Mouse (Mus musculus) CH12.LX (cell line): Measurements from ENCODE around the gene Ptpn4. TPM values are rescaled to one million over a fixed set of nuclear protein-coding genes. Genes with fewer than 3 reads are reported as not detected.

Experiments
- DNase-seq: peaks from one replicate; pipeline ENCODE4 v3.0.0-alpha.2; 2013; ENCODE audit errors: extremely low read depth
- H3K27ac ChIP-seq: 2 replicates; pipeline ENCODE4 v1.5.1; 2012; ENCODE audit warnings: low read depth, mild to moderate bottlenecking, control low read depth, moderate library complexity; ENCODE audit not compliant: insufficient read depth
- H3K27me3 ChIP-seq: replicated peaks from 2 replicates; pipeline ENCODE3; 2012; ENCODE audit warnings: inconsistent platforms
- H3K36me3 ChIP-seq, 2 experiments: replicated peaks in 1 of 2; 2 replicates each; pipeline versions ENCODE3 to v1.6.1; 2012; ENCODE audit warnings: inconsistent platforms in 1 of 2, low read length in 1 of 2, mild to moderate bottlenecking in 1 of 2, mixed read lengths in 1 of 2, moderate library complexity in 1 of 2; ENCODE audit not compliant: control insufficient read depth in 1 of 2, insufficient read depth in 1 of 2
- H3K4me1 ChIP-seq, 2 experiments: 2 replicates each; pipeline ENCODE4 v1.6.1; 2012; ENCODE audit warnings: inconsistent platforms in 1 of 2, moderate library complexity in 1 of 2; ENCODE audit not compliant: insufficient read depth in 2 of 2, control insufficient read depth in 1 of 2
- H3K4me2 ChIP-seq: 2 replicates; pipeline ENCODE4 v1.6.1; 2012; ENCODE audit warnings: low read depth, mild to moderate bottlenecking, control low read depth; ENCODE audit not compliant: poor library complexity, insufficient read depth, severe bottlenecking
- H3K4me3 ChIP-seq, 3 experiments: fragments of 150-350 bp in 1 of 3; sonication (generic) in 1 of 3; replicated peaks in 1 of 3; 2 replicates each; pipeline versions ENCODE3 to v1.5.1; 2011 to 2012; ENCODE audit warnings: low read depth in 2 of 3, low read length in 2 of 3, mild to moderate bottlenecking in 2 of 3, moderate library complexity in 2 of 3, control low read depth in 1 of 3, improper control_type of control experiment in 1 of 3, inconsistent platforms in 1 of 3, mixed read lengths in 1 of 3; ENCODE audit not compliant: poor library complexity in 1 of 3
- H3K79me2 ChIP-seq: replicated peaks from 2 replicates; pipeline ENCODE4 v1.6.1; 2012; ENCODE audit warnings: mild to moderate bottlenecking, moderate library complexity; ENCODE audit not compliant: control insufficient read depth, poor library complexity, insufficient read depth, severe bottlenecking; ENCODE audit errors: extremely low read depth
- H3K9ac ChIP-seq: 2 replicates; pipeline ENCODE4 v1.6.1; 2012; ENCODE audit warnings: low read depth, mild to moderate bottlenecking, control low read depth, moderate library complexity; ENCODE audit not compliant: insufficient read depth
- H3K9me3 ChIP-seq: replicated peaks from 2 replicates; pipeline ENCODE3; 2012; ENCODE audit warnings: low read length, inconsistent platforms, mixed read lengths
- GABPA ChIP-seq: IDR thresholded peaks from 2 replicates; pipeline ENCODE4 v1.6.1; 2012; ENCODE audit warnings: low read depth, low read length, improper control_type of control experiment, inconsistent platforms; ENCODE audit not compliant: insufficient replicate concordance
- JUN ChIP-seq: IDR thresholded peaks from 2 replicates; pipeline ENCODE4 v1.6.1; 2011; ENCODE audit warnings: low read depth, mild to moderate bottlenecking, low read length, improper control_type of control experiment, moderate library complexity; ENCODE audit not compliant: insufficient read depth
- MAFK ChIP-seq: IDR thresholded peaks from 2 replicates; pipeline ENCODE4 v1.6.1; 2011; ENCODE audit warnings: low read length, improper control_type of control experiment; ENCODE audit not compliant: insufficient replicate concordance
- MAX ChIP-seq: IDR thresholded peaks from 2 replicates; pipeline ENCODE4 v1.6.1; 2011; ENCODE audit warnings: low read length, improper control_type of control experiment
- MAZ ChIP-seq: IDR thresholded peaks from 2 replicates; pipeline ENCODE4 v1.6.1; 2012; ENCODE audit warnings: low read depth, mild to moderate bottlenecking, inconsistent platforms, low read length, improper control_type of control experiment, moderate library complexity
- MYC ChIP-seq: IDR thresholded peaks from 2 replicates; pipeline ENCODE4 v1.6.1; 2011; ENCODE audit warnings: low read depth, mild to moderate bottlenecking, improper control_type of control experiment, low read length
- NELFE ChIP-seq: IDR thresholded peaks from 2 replicates; pipeline ENCODE4 v1.6.1; 2011; ENCODE audit warnings: low read depth, low read length, improper control_type of control experiment
- NRF1 ChIP-seq: IDR thresholded peaks from 2 replicates; pipeline ENCODE4 v1.6.1; 2014; ENCODE audit warnings: low read depth, mild to moderate bottlenecking, inconsistent platforms, low read length, improper control_type of control experiment, moderate library complexity
- PAX5 ChIP-seq: IDR thresholded peaks from 2 replicates; pipeline ENCODE4 v1.6.1; 2012; ENCODE audit warnings: low read length, inconsistent platforms, mixed read lengths
- RAD21 ChIP-seq: IDR thresholded peaks from 2 replicates; pipeline ENCODE4 v1.6.1; 2011; ENCODE audit warnings: low read depth, mild to moderate bottlenecking, low read length, improper control_type of control experiment, moderate library complexity
- RCOR1 ChIP-seq: conservative IDR thresholded peaks from 2 replicates; pipeline ENCODE4 v1.6.1; 2012; ENCODE audit warnings: low read depth, mild to moderate bottlenecking, inconsistent platforms, low read length, improper control_type of control experiment
- SMC3 ChIP-seq: IDR thresholded peaks from 2 replicates; pipeline ENCODE4 v1.6.1; 2011; ENCODE audit warnings: low read depth, low read length, improper control_type of control experiment
- UBTF ChIP-seq: IDR thresholded peaks from 2 replicates; pipeline ENCODE4 v1.6.1; 2012; ENCODE audit warnings: low read depth, mild to moderate bottlenecking, inconsistent platforms, low read length, improper control_type of control experiment, moderate library complexity
- USF1 ChIP-seq: IDR thresholded peaks from 2 replicates; pipeline ENCODE4 v1.6.1; 2014; ENCODE audit warnings: low read depth, mild to moderate bottlenecking, inconsistent platforms, low read length, improper control_type of control experiment
- ZC3H11A ChIP-seq: IDR thresholded peaks from 2 replicates; pipeline ENCODE4 v1.6.1; 2012; ENCODE audit warnings: low read depth, mild to moderate bottlenecking, inconsistent platforms, low read length, improper control_type of control experiment
- ZKSCAN1 ChIP-seq: IDR thresholded peaks from 2 replicates; pipeline ENCODE4 v1.6.1; 2012; ENCODE audit warnings: low read depth, inconsistent platforms, low read length, improper control_type of control experiment, borderline replicate concordance
- ZMIZ1 ChIP-seq: IDR thresholded peaks from 2 replicates; pipeline ENCODE4 v1.6.1; 2012; ENCODE audit warnings: low read depth, mild to moderate bottlenecking, inconsistent platforms, low read length, improper control_type of control experiment
- dilution Hi-C: fragments of 300-500 bp; cut with MboI; formaldehyde crosslinking; loops from 2 replicates; pipeline ENCODE4 v1.14.3; 2020; ENCODE audit warnings: low sequenced_read_pairs; ENCODE audit not compliant: extremely low pct_unique_long_range_greater_than_20kb, extremely low pct_ligation_motif_present
- in situ Hi-C: fragments of 300-500 bp; cut with MboI; formaldehyde crosslinking; loops from 3 replicates; pipeline ENCODE4 v1.14.3; 2019; ENCODE audit warnings: low sequenced_read_pairs, low pct_ligation_motif_present, low pct_unique_long_range_greater_than_20kb, mixed read lengths
- polyA plus RNA-seq: library from polyadenylated mRNA; unstranded; fragments of >175 nt; gene quantifications from 2 replicates; pipeline ENCODE4 v1.2.1, GENCODE M21; 2012; ENCODE audit warnings: low read depth; ENCODE audit not compliant: insufficient read length
- total RNA-seq, 2 experiments: library from RNA; depleted of rRNA; stranded (reverse); fragments of 300-350 nt in 1 of 2; fragments of >200 nt in 1 of 2; gene quantifications; 2 replicates each; pipeline ENCODE4 v1.2.3; 2012 to 2014

Ptpn4 gene
- total and polyA plus RNA-seq, 3 experiments: 8.5 to 14.1 (median 8.5) TPM

DNA sequence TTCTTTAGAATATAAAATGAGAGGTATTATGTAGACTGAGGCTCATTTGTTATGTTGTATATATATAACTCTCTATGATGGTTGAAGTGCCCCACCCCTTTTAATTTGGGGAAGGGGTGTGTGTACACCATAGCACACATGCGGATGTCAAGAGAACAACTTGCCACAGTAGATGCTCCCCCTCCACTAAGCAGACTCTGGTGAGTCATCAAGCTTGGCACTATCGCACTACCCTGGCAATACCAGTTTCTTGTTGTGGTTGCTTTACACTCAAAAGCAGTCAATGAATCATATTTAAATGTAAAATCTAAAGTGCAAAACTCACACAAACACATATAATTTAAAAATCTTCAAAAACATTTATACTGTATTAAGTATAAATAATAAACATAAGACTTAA, 31.4 kb downstream of the Ptpn4 start:
- Histone ChIP-seq H3K4me2 (no peak overlapping the region), H3K9ac (no peak overlapping the region), H3K27ac (no peak overlapping the region), H3K4me1 (peaks cover 0 to 11% of the 10 kb centered on the region in 2 experiments; a peak in 1 of 4 replicates), H3K36me3 (peaks cover 2 to 10% of the 10 kb centered on the region in 2 experiments), H3K9me3 (no peaks in the 10 kb centered on the region), H3K27me3 (no peaks in the 10 kb centered on the region), H3K4me3 (no peak overlapping the region), H3K79me2 (peaks cover 7% of the 10 kb centered on the region)
- TF ChIP-seq ZMIZ1 (no peak), RCOR1 (no peak), ZC3H11A (no peak), RAD21 (no peak), NRF1 (no peak), GABPA (no peak), USF1 (no peak)
- in situ Hi-C loops (no loop called here), dilution Hi-C loops (no loop called here)
- DNase-seq: no peak

DNA sequence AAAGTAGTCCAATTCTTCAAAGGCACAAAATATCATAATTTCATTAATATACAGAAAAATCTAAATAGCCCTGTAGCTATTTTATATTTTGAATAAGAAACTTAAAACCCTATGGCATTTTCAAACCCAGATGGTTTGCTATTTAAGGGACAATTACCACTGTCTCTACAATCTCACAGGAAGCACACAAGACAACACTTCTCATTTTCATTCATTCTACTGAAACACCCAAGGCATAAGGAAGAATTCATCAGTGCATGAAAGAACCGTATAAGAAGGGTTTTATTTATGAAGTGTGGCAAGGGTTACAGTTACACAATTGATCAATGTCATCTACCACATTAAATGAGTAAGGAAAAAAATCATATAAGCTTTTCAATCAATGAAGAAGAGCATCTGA, 32.8 kb downstream of the Ptpn4 start:
- no peak for DNase-seq
- H3K9me3 ChIP-seq: no peaks in the 10 kb centered on the region
- TF ChIP-seq GABPA (no peak), PAX5 (no peak)
- H3K9ac ChIP-seq: no peak overlapping the region
- dilution Hi-C loops: no loop called here
- peaks cover 2 to 13% of the 10 kb centered on the region in 2 experiments for H3K36me3 ChIP-seq
- no peaks in the 10 kb centered on the region for H3K27me3 ChIP-seq
- H3K4me3 ChIP-seq: no peak overlapping the region
- no peak overlapping the region for H3K4me2 ChIP-seq
- H3K79me2 ChIP-seq: peaks cover 7% of the 10 kb centered on the region
- in situ Hi-C loops: no loop called here
- peaks cover 0 to 11% of the 10 kb centered on the region in 2 experiments; a peak in 1 of 4 replicates for H3K4me1 ChIP-seq
- no peak overlapping the region for H3K27ac ChIP-seq

DNA sequence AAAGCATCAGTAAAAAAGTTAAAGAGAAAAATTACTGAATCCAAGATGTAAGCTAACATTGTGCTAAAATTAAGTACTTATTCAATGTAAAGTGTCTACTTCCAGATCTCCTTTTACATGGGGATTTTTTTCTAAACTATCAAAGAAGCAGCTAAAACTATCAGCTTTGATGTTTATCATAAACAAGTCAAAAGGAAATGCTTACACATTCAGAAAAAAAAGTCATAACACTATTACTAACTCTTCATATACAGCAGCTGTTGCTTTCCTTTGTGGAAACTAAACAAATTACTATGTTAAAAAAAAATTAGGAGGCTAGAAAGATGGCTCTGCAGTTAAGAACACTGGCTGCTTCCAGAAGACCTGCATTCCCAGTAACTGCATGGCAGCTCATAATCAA, 42.2 kb downstream of the Ptpn4 start:
- H3K79me2 ChIP-seq: no peaks in the 10 kb centered on the region
- dilution Hi-C loops: no loop called here
- H3K36me3 ChIP-seq: peaks cover 0 to 31% of the 10 kb centered on the region in 2 experiments
- H3K9ac ChIP-seq: no peak overlapping the region
- no peak overlapping the region for H3K27ac ChIP-seq
- no peaks in the 10 kb centered on the region for H3K27me3 ChIP-seq
- no peak for DNase-seq
- TF ChIP-seq MAX: no peak
- TF ChIP-seq MAZ: no peak
- no peak for TF ChIP-seq JUN
- TF ChIP-seq RAD21: no peak
- TF ChIP-seq NELFE: no peak
- TF ChIP-seq SMC3: no peak
- TF ChIP-seq RCOR1: no peak
- TF ChIP-seq MYC: no peak
- TF ChIP-seq ZMIZ1: no peak
- TF ChIP-seq NRF1: no peak
- TF ChIP-seq UBTF: no peak
- no peak for TF ChIP-seq ZC3H11A
- TF ChIP-seq GABPA: no peak
- TF ChIP-seq MAFK: no peak
- no peak for TF ChIP-seq ZKSCAN1
- H3K9me3 ChIP-seq: no peaks in the 10 kb centered on the region
- in situ Hi-C loops: no loop called here
- H3K4me1 ChIP-seq: no peaks in the 10 kb centered on the region
- H3K4me2 ChIP-seq: no peak overlapping the region
- no peak overlapping the region for H3K4me3 ChIP-seq
